Mouse (Mus musculus) liver, embryonic 15.5 days (tissue): ENCODE results near the gene Sumo3. TPM values are rescaled to one million over a fixed set of nuclear protein-coding genes. Genes with fewer than 3 reads are reported as not detected.
A peak's percentile ranks its signal among the peaks of the same experiment; 100 is the strongest.

ENCODE experiments used
- ATAC-seq: fragments of 200-750 bp; cut with Nextera tagmentation; 2 replicates; pipeline ENCODE4 v1.8.0; 2017; ENCODE audit warnings: moderate number of reproducible peaks, mild to moderate bottlenecking, moderate library complexity; ENCODE audit not compliant: insufficient read depth
- H3K27ac ChIP-seq: fragments of 300-500 bp; sonication (generic); replicated peaks from 2 replicates; pipeline ENCODE4 v1.5.1; 2015; ENCODE audit warnings: mild to moderate bottlenecking, inconsistent platforms
- H3K27me3 ChIP-seq: fragments of 300-500 bp; sonication (generic); 2 replicates; pipeline ENCODE4 v1.6.1; 2015; ENCODE audit warnings: mild to moderate bottlenecking, inconsistent platforms
- H3K36me3 ChIP-seq: fragments of 300-500 bp; sonication (generic); replicated peaks from 2 replicates; pipeline ENCODE4 v1.6.1; 2015; ENCODE audit warnings: moderate library complexity, mild to moderate bottlenecking, inconsistent platforms
- H3K4me1 ChIP-seq: fragments of 300-500 bp; sonication (generic); replicated peaks from 2 replicates; pipeline ENCODE4 v1.6.1; 2015; ENCODE audit warnings: inconsistent platforms
- H3K4me2 ChIP-seq: fragments of 300-500 bp; sonication (generic); 2 replicates; pipeline ENCODE4 v1.6.1; 2015; ENCODE audit warnings: moderate library complexity, mild to moderate bottlenecking, inconsistent platforms
- H3K4me3 ChIP-seq: fragments of 300-500 bp; sonication (generic); replicated peaks from 2 replicates; pipeline ENCODE4 v1.5.1; 2015; ENCODE audit warnings: mild to moderate bottlenecking, inconsistent platforms
- H3K9ac ChIP-seq: fragments of 300-500 bp; sonication (generic); 2 replicates; pipeline ENCODE4 v1.6.1; 2015; ENCODE audit warnings: moderate library complexity, mild to moderate bottlenecking, inconsistent platforms
- H3K9me3 ChIP-seq: fragments of 300-500 bp; sonication (generic); replicated peaks from 2 replicates; pipeline ENCODE4 v1.6.1; 2016; ENCODE audit warnings: inconsistent platforms
- WGBS: fragments of 180-500 bp; shearing (Covaris S2); methylation state at CpG from one replicate; pipeline ENCODE4 v1.1.7; 2015; ENCODE audit warnings: mixed read lengths; ENCODE audit not compliant: insufficient replicate concordance; 5-methylcytosine and 5-hydroxymethylcytosine counted together
- polyA plus RNA-seq: library from polyadenylated mRNA; unstranded; fragments of >200 nt; fragmentation: Nextera tagmentation; extraction: Ambion mirVana; gene quantifications from 2 replicates; pipeline ENCODE4 v1.2.1, GENCODE M21; 2015

Sumo3 gene
- polyA plus RNA-seq, 1 experiment from 2014 or later = 91.2 TPM

DNA sequence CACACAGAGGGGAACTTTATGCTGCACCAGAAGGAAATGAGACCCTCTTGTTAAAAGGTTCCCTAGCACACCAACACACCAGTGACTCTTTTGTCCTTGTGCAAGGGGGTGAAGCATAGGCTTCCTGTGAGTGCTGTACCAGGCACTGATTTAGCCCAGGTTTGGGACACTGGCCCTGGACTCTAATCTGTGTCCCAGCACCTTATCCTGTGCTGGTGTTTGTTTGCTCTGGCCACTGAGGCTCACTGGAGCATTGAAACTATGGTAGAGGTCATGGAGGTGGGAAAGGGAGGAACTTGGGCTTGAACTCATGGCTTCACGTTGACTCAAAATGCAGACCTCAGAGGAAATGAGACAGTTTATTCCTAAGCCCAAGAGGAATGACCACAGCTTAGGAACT lies 32.7 kb upstream of the Sumo3 start:
- 62% methylated on average over 1 of the region's 1 CpGs for WGBS
- H3K9me3 ChIP-seq = no peaks in the 10 kb centered on the region
- H3K27me3 ChIP-seq = no peaks in the 10 kb centered on the region
- no peaks in the 10 kb centered on the region for H3K36me3 ChIP-seq
- no peak overlapping the region for H3K9ac ChIP-seq
- ATAC-seq = no peak
- no peak overlapping the region for H3K4me2 ChIP-seq
- no peak overlapping the region for H3K4me3 ChIP-seq
- peaks cover 11% of the 10 kb centered on the region; the same call in 1 of the 2 replicates for H3K4me1 ChIP-seq
- H3K27ac ChIP-seq = no peak overlapping the region

DNA sequence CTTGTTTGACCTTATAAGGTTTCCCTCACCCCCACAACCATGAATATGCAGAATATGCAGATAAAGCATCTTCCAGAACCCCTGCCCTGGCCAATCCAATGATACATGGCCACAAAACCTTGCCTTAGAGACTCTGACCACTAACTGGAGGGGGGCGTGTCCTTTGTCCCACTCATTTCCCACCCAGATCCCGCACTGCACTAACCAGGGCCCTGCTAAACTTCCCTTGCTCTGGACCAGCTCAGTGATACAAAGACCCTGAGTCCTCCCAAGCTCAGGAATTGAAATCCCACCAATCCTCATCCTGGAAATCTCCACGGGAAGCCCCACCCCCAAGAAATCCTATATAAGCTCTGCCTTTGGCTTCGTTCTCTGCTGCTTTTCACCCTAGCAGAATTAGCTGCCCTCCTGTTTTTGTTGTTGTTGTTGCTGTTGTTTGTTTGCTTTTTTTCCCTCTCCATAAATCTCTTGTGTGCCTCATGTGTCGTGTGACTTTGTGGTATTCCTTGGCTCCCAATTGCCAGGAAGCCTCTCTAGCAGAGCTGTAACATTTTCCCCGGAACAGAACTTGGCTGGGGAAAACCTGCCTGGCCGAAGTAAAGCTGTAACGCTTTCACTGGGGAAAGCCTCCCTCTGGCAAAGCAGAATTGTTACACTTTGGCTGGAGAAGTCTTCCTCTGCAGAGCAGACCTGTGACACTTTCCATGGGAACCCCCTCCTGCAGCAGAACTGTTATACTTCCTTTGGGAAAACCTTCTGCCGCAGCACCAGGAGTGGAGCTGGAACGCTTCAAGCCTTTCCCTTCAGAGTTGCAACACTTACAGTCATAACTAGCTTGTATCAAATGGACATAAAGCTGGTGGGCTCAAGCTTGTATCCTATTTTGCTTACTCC lies 25.6 kb upstream of the Sumo3 start:
- Histone ChIP-seq H3K36me3 (no peaks in the 10 kb centered on the region), H3K9me3 (no peaks in the 10 kb centered on the region), H3K4me3 (no peak overlapping the region), H3K27ac (no peak overlapping the region), H3K27me3 (no peaks in the 10 kb centered on the region), H3K4me2 (peak overlapping the region; percentile 88; the same call in 1 of the 2 replicates), H3K9ac (no peak overlapping the region), H3K4me1 (peaks cover 36% of the 10 kb centered on the region)
- no peak for ATAC-seq
- 54% methylated on average over 10 of the region's 10 CpGs for WGBS

GRCm38 (mm10) chr10:77581023-77581407 lies 24.9 kb upstream of the Sumo3 start:
- 8% methylated on average over 8 of the region's 8 CpGs for WGBS
- Histone ChIP-seq H3K36me3 (no peaks in the 10 kb centered on the region), H3K9ac (peak overlapping the region; percentile 58), H3K27me3 (no peaks in the 10 kb centered on the region), H3K4me1 (peaks cover 42% of the 10 kb centered on the region), H3K9me3 (no peaks in the 10 kb centered on the region), H3K27ac (peak overlapping the region; percentile 67), H3K4me2 (peak overlapping the region; percentile 88), H3K4me3 (peak overlapping the region; percentile 81)
- ATAC-seq = no peak

DNA sequence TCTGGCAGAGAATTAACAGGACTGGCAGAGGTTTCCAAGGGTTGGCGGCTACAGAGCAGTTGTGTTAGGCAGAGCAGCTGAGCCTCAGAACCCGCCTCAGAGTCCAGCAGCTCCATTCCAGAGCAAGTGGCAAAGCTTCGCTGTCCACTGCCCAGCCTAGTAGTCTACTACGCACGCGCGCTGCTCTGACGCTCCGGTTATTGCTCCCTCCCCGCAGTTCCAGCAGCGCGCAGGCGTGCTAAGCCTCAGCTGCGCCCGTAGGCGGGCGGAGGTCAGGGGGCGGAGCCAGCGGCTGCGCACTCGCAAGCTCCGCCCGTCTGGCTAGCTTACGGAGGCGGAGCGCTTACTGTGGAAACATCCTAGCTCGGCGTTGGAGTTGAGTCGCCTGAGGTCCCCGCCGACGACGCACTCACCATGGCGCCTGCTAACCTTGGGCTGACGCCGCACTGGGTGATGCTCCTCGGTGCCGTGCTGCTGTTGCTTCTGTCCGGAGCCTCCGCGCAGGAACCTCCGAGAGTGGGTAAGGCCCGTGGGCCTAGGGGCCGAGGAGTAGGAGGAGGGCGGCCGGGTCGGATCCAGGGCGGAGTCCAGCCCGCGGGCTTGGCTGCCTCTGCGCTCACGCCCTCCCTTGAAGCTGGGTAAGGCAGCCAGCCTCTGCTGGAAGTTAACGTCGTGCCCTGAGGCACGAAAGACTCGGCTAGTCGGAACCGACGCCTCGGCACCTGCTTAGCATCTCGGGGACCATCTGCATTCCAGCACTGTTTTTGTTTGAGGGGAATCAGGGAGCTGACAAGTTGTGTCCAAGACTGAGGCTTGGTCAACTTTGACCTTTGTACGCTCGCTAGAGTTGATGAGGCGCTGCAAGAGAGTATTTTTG lies 24.3 kb upstream of the Sumo3 start, which contains the start of gene Pttg1ip:
Pttg1ip (plus strand) TSS at position 313 of the 877 bp plus-strand sequence.
- peaks cover 3% of the 10 kb centered on the region; the same call in 1 of the 2 replicates for H3K36me3 ChIP-seq
- H3K9me3 ChIP-seq = no peaks in the 10 kb centered on the region
- peak within 1 kb of the TSS; percentile 88 for H3K4me2 ChIP-seq
- WGBS = under 1% methylated on average over 64 of the region's 64 CpGs
- H3K9ac ChIP-seq = peak within 1 kb of the TSS; percentile 80
- H3K4me1 ChIP-seq = peaks cover 48% of the 10 kb centered on the region
- H3K27me3 ChIP-seq = no peaks in the 10 kb centered on the region
- H3K4me3 ChIP-seq = peak within 1 kb of the TSS; percentile 81
- peak within 1 kb of the TSS; percentile 99 for H3K27ac ChIP-seq
- ATAC-seq = peak; percentile 92

DNA sequence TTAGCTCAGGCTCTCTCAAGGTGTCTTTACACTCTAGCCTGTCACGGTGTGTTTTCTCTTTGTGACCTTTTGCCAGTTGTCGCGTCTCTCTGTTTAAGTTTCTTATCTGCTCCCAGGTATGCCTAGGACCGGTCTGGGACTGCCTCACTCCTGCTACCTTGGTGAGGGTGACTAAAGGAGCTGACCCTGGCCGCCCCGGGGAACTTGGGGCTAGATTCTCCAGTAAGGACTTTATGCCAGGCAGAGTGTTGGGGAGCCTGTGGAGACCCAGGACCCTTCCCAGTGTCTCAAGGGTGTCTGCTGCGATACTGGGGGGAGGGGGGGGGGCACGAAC lies 23.6 kb upstream of the Sumo3 start:
- peak; percentile 24 for ATAC-seq
- H3K9ac ChIP-seq = peak overlapping the region; percentile 80
- H3K4me3 ChIP-seq = peak overlapping the region; percentile 81
- H3K27me3 ChIP-seq = no peaks in the 10 kb centered on the region
- H3K36me3 ChIP-seq = peaks cover 9% of the 10 kb centered on the region
- WGBS = 3% methylated on average over 8 of the region's 8 CpGs
- H3K27ac ChIP-seq = peak overlapping the region; percentile 99
- peaks cover 54% of the 10 kb centered on the region for H3K4me1 ChIP-seq
- H3K9me3 ChIP-seq = no peaks in the 10 kb centered on the region
- peak overlapping the region; percentile 88 for H3K4me2 ChIP-seq

DNA sequence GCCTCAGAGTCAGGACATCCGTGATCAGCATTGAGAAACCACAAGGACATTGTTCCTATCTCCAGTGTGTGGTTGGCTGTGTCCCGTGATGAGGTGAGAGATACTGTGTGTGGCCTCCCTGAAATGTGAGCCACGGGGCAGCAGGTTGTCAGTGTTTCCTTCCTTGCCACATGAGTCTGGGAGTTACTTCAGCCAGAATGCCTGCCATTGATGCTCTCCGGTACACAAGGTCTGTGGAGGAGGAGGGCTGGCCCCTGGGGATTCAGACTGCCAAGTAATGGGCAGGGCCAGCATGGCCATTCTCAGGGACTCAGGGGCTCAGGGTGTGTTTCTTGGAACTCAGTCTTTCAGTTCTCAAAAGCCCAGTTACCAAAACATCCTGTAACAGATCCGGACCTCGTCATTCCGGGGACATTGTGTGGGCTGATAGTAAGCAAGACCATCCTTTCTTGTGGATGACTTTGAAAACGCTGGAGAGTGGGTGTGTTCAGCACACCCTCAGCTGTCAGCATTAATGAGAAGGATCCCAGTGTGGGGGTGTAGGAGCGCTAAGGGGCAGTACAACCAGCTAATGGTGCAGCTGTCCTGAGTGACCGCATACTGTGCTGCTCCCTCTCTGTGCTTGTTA lies 22.0 kb upstream of the Sumo3 start:
- Histone ChIP-seq H3K27me3 (no peaks in the 10 kb centered on the region), H3K4me2 (peak overlapping the region; percentile 88), H3K36me3 (peaks cover 25% of the 10 kb centered on the region), H3K9me3 (no peaks in the 10 kb centered on the region), H3K9ac (0 out of 2 replicates have a peak overlapping the region, but pooled peaks have one; percentile 19), H3K27ac (peak overlapping the region; percentile 65), H3K4me1 (peaks cover 70% of the 10 kb centered on the region), H3K4me3 (peak overlapping the region; percentile 24)
- 22% methylated on average over 10 of the region's 10 CpGs for WGBS
- no peak for ATAC-seq

GRCm38 (mm10) chr10:77586637-77587036 lies 19.3 kb upstream of the Sumo3 start:
- H3K4me2 ChIP-seq = no peak overlapping the region
- ATAC-seq = no peak
- H3K4me3 ChIP-seq = no peak overlapping the region
- no peak overlapping the region for H3K9ac ChIP-seq
- peaks cover 49% of the 10 kb centered on the region for H3K36me3 ChIP-seq
- H3K9me3 ChIP-seq = no peaks in the 10 kb centered on the region
- WGBS = 72% methylated on average over 3 of the region's 3 CpGs
- no peak overlapping the region for H3K27ac ChIP-seq
- peaks cover 83% of the 10 kb centered on the region for H3K4me1 ChIP-seq
- H3K27me3 ChIP-seq = no peaks in the 10 kb centered on the region

DNA sequence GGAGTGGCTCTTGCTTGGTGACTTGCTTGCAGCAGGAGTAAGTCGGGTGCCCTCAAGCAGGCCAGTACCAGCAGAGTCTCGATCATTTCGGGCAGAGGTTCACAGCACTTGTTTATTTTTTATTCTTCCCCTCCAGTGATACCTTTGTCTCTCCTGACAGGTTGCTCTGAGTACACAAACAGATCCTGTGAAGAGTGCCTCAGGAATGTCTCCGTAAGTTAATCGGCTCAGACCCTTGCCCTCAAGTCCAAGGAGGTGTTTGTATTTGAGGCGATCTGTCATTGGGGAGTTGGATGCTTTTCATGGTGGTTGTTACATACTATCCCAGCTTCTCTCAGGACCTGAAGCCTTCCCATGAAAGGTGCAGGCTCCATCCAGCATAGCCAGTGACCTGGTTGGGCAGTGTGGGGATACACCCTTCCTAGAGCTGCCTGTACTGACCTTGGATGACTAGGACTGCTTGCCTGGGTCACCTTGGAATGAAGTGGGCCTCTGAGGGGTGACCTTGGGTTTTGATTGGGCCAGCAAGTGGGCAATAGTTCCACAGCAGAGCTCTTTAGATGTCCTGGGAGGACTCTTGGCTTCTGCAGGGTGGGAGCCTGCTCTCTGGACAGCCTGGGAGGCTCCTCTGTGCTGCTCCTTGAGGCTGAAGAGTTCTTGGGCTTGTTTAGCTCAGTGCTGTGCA lies 18.7 kb upstream of the Sumo3 start:
- no peak overlapping the region for H3K4me2 ChIP-seq
- no peak overlapping the region for H3K9ac ChIP-seq
- H3K9me3 ChIP-seq = no peaks in the 10 kb centered on the region

DNA sequence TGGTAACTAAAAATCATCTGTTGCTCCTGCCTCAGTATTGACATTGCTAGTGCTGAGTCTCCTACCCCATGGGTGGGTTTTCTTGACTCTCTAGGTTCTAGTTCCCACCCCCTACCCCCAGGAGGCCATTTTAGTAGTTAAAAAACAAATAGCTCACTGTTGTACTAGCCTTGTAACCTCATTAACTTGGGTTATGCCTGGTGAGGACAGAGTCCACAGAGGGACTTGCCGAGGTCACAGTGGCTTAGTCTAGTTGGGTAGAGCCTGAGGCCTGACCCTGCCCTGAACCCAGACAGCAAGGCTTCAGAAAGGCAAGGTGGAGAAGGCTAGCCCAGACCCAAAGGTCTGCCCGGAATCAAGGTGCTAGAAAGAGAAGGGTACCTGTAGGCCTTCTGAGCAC lies 17.9 kb upstream of the Sumo3 start:
- 0 out of 2 replicates have a peak overlapping the region, but pooled peaks have one; percentile 64 for H3K27ac ChIP-seq
- peaks cover 62% of the 10 kb centered on the region for H3K36me3 ChIP-seq
- H3K4me1 ChIP-seq = peaks cover 71% of the 10 kb centered on the region
- no peak overlapping the region for H3K4me3 ChIP-seq
- no peak overlapping the region for H3K9ac ChIP-seq
- WGBS = 71% methylated on average over 2 of the region's 2 CpGs
- H3K27me3 ChIP-seq = no peaks in the 10 kb centered on the region
- no peak overlapping the region for H3K4me2 ChIP-seq
- no peaks in the 10 kb centered on the region for H3K9me3 ChIP-seq
- ATAC-seq = no peak

More for the DNA sequence above, 18.7 kb upstream of the Sumo3 start:
- no peak overlapping the region for H3K27ac ChIP-seq
- H3K36me3 ChIP-seq = peaks cover 54% of the 10 kb centered on the region
- peaks cover 79% of the 10 kb centered on the region for H3K4me1 ChIP-seq
- H3K27me3 ChIP-seq = no peaks in the 10 kb centered on the region
- 80% methylated on average over 6 of the region's 6 CpGs for WGBS
- no peak overlapping the region for H3K4me3 ChIP-seq
- ATAC-seq = no peak

DNA sequence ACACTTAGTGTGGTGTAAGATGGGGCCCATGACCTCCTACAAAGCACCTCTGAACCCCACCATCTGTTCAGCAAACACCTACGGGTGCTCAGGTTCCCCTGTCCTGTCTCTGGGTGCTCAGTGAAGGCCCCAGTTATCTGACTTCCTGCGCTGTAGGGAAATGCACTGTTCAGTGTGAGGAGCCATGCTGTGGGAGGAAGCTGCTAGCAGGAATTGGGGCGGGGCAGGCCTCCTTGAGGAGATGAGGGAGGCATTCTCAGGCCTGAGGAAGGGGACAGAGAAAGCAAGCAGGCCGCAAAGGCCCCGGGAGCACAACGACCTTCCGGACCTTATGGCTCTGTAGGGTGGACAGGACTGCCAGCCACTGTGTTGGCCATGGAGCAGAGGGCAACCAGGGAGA lies 16.8 kb upstream of the Sumo3 start:
- ATAC-seq = no peak
- Histone ChIP-seq H3K4me2 (peak overlapping the region; percentile 15; the same call in 1 of the 2 replicates), H3K27me3 (no peaks in the 10 kb centered on the region), H3K9ac (no peak overlapping the region), H3K9me3 (no peaks in the 10 kb centered on the region), H3K36me3 (peaks cover 73% of the 10 kb centered on the region), H3K4me1 (peaks cover 60% of the 10 kb centered on the region), H3K27ac (peak overlapping the region; percentile 64), H3K4me3 (no peak overlapping the region)
- 32% methylated on average over 7 of the region's 7 CpGs for WGBS
